Mouse (Mus musculus): ENCODE measurements around the gene Rbmx. TPM values are rescaled to one million over a fixed set of nuclear protein-coding genes. Genes with fewer than 3 reads are reported as not detected.
A peak's percentile ranks its signal among the peaks of the same experiment; 100 is the strongest.

Gene Rbmx
- 16.4 and 19.2 TPM in 2 replicates for polyA plus RNA-seq (2012; rRNA removed)

DNA sequence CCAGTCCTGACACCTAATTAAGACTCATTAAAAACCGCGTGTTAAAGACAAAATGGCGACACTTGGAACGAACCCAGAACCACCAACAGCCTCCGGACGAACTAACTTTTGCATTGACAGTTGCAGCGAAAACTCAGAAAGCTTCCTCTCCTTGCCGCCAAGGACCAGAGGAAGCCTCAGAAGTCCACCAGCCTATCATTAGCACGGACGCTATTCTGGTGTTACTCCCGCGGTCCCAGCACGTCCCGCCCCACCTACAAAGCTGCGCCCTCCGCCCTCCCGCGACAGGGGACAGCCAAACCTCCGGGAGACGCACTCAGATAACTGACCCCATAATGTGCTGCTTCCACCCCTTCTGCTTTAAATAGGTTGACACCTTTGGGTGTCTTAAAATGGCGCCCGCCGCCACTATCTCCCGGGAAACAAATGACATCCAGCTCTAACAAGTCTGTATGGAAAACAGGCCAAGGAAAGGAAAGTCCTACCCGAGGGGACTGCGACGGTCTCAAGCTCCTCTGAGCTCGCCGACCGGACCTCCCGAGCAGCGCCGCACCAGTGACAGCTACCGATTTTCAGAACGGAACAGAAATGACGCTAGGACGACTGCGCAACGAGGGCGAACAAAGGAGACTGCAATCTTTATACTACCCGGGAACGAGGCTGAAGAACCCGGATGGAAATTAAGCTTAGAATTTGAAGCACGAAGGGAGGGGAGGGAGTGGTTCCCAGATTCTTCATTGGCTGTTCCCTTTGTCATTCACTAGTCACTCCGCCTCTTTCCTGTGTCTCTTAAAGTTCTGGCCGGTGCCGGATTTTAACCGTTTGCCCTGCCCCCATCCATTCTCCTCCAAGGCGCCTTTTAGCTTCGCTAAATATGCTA, at the start of gene Rbmx:
Gene Rbmx, minus strand, starts transcription at position 670 of the 880 bp plus-strand sequence.
- Histone ChIP-seq H3K4me3 (ENCODE audit: insufficient read depth, low read depth, low read length) (peak within 1 kb of the TSS; percentile 80), H3K36me3 (ENCODE audit: control insufficient read depth, insufficient read depth, low read length) (peaks cover 5% of the 10 kb centered on the region), H3K27ac (ENCODE audit: insufficient read depth, low read depth, low read length) (peak within 1 kb of the TSS; percentile 93), H3K27me3 (replicated peaks; ENCODE audit: control insufficient read depth, insufficient read depth, low read length) (no peaks in the 10 kb centered on the region), H3K4me1 (ENCODE audit: control insufficient read depth, insufficient read depth, low read length) (no peaks in the 10 kb centered on the region)
- TF ChIP-seq POLR2A (IDR thresholded peaks at IDR 0.05; ENCODE audit: low read depth, low read length) (peak; percentile 65), CTCF (conservative IDR thresholded peaks at IDR 0.05; ENCODE audit: insufficient read depth, insufficient read length, low read depth, low read length) (no peak)
- 1% methylated on average over 50 of the region's 50 CpGs for WGBS
- peak; percentile 96 for DNase-seq

DNA sequence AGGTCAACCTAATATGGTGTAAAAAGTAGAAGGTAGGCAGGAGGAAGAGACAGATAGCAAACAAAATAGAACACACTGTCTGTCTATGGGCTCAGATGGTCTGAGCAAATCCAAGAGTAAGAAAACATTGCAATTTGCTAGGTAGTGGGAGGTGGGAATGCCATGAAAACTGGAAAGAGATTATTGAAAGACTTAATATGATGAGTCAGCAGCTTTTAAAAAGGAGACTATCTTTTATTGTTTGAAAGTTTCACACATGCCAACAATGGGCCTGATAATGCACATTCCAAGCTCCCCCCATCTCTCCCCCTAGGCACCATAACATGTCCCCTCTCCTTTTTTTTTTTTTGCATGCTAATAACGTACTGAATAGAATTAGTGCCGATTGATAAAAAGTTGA, 41.1 kb upstream of the Rbmx start:
- WGBS, result 84% methylated on average over 2 of the region's 2 CpGs

DNA sequence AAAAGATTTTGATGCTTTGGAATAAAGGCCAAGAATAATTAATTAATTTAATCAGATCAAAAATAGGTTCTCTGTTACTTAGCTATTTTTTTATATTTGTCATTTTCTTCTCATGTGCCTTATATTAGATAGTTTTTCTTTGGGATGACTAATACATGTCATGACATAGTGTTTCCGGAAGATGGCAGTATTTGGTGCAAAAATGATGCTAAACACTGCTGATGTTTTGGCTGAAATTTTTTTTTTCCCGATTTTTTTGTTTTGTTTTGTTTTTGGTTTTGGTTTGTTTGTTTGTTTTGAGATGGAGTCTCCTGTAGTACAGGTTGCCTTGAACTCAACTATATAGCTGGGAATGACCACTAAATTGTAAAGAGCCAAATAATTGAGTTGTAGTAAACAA, 38.8 kb upstream of the Rbmx start:
- H3K4me3 ChIP-seq (ENCODE audit: insufficient read depth, low read depth, low read length), result no peak overlapping the region
- H3K4me1 ChIP-seq (ENCODE audit: control insufficient read depth, insufficient read depth, low read length), result no peaks in the 10 kb centered on the region
- 0% methylated on average over 2 of the region's 2 CpGs for whole genome bisulfite sequencing
- DNase-seq, result peak; percentile 11
- no peak overlapping the region for H3K27ac ChIP-seq (ENCODE audit: insufficient read depth, low read depth, low read length)
- no peak for TF ChIP-seq POLR2A (IDR thresholded peaks at IDR 0.05; ENCODE audit: low read depth, low read length)
- TF ChIP-seq CTCF (conservative IDR thresholded peaks at IDR 0.05; ENCODE audit: insufficient read depth, insufficient read length, low read depth, low read length), result no peak
- no peaks in the 10 kb centered on the region for H3K36me3 ChIP-seq (ENCODE audit: control insufficient read depth, insufficient read depth, low read length)
- H3K27me3 ChIP-seq (replicated peaks; ENCODE audit: control insufficient read depth, insufficient read depth, low read length), result no peaks in the 10 kb centered on the region

More for the DNA sequence above, 41.1 kb upstream of the Rbmx start:
- Histone ChIP-seq H3K4me1 (ENCODE audit: control insufficient read depth, insufficient read depth, low read length) (no peaks in the 10 kb centered on the region), H3K36me3 (ENCODE audit: control insufficient read depth, insufficient read depth, low read length) (no peaks in the 10 kb centered on the region), H3K27me3 (replicated peaks; ENCODE audit: control insufficient read depth, insufficient read depth, low read length) (no peaks in the 10 kb centered on the region), H3K4me3 (ENCODE audit: insufficient read depth, low read depth, low read length) (no peak overlapping the region), H3K27ac (ENCODE audit: insufficient read depth, low read depth, low read length) (no peak overlapping the region)
- TF ChIP-seq POLR2A (IDR thresholded peaks at IDR 0.05; ENCODE audit: low read depth, low read length) (no peak), CTCF (conservative IDR thresholded peaks at IDR 0.05; ENCODE audit: insufficient read depth, insufficient read length, low read depth, low read length) (no peak)
- DNase-seq, result no peak

DNA sequence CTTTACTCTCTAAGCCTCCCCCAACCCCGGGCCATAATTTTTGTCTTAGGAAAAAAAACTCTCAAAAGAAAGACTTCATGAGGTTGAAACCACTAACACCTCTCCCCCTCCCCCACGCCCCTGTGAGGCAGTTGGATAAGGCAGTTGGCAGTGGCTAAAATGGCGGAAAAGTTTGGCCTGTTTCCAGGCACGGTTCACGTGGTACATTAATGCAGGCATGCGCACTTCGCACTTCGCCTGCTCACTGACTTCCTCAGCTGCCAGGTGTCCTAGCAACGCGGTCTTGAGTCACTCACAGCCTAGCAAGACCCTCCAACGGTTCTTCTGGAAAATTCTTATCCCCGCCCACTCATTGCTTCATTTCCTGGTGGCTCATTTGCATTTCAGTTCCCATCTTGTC, 15.9 kb upstream of the Rbmx start, which contains the start of gene Gm364:
Gene Gm364, plus strand, starts transcription at position 386 of the 400 bp plus-strand sequence.
- no peaks in the 10 kb centered on the region for H3K27me3 ChIP-seq (replicated peaks; ENCODE audit: control insufficient read depth, insufficient read depth, low read length)
- H3K27ac ChIP-seq (ENCODE audit: insufficient read depth, low read depth, low read length), result no peak within 1 kb of the TSS
- no peak for DNase-seq
- TF ChIP-seq CTCF (conservative IDR thresholded peaks at IDR 0.05; ENCODE audit: insufficient read depth, insufficient read length, low read depth, low read length), result no peak
- no peak for TF ChIP-seq POLR2A (IDR thresholded peaks at IDR 0.05; ENCODE audit: low read depth, low read length)
- H3K4me3 ChIP-seq (ENCODE audit: insufficient read depth, low read depth, low read length), result no peak within 1 kb of the TSS
- no peaks in the 10 kb centered on the region for H3K4me1 ChIP-seq (ENCODE audit: control insufficient read depth, insufficient read depth, low read length)
- H3K36me3 ChIP-seq (ENCODE audit: control insufficient read depth, insufficient read depth, low read length), result no peaks in the 10 kb centered on the region
- 88% methylated on average over 12 of the region's 12 CpGs for WGBS

DNA sequence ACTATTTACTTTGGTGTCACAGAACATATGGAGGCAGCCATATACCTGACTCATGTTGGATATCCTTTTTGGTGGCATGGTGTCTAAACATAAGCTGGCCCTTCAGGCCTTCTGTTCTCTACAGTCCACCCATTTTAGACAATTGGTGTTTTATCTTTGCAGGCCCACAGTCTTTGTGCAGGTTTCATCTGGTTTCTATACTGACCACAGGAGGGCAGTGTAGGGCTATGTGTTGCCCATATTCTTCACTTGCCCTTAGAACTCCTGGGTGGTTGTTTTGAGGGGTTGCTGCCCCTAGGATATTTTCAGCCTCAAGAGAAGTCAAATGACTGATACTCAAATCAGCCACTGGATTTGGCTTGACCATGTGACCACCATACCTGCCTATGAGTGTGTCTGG, 10.8 kb upstream of the Rbmx start:
- H3K27ac ChIP-seq (ENCODE audit: insufficient read depth, low read depth, low read length), result no peak overlapping the region
- TF ChIP-seq POLR2A (IDR thresholded peaks at IDR 0.05; ENCODE audit: low read depth, low read length) (no peak), CTCF (conservative IDR thresholded peaks at IDR 0.05; ENCODE audit: insufficient read depth, insufficient read length, low read depth, low read length) (0 out of 2 replicates have a peak, but pooled peaks have one; percentile 13)
- no peaks in the 10 kb centered on the region for H3K4me1 ChIP-seq (ENCODE audit: control insufficient read depth, insufficient read depth, low read length)
- DNase-seq, result no peak
- H3K27me3 ChIP-seq (replicated peaks; ENCODE audit: control insufficient read depth, insufficient read depth, low read length), result no peaks in the 10 kb centered on the region
- no peak overlapping the region for H3K4me3 ChIP-seq (ENCODE audit: insufficient read depth, low read depth, low read length)
- H3K36me3 ChIP-seq (ENCODE audit: control insufficient read depth, insufficient read depth, low read length), result no peaks in the 10 kb centered on the region

DNA sequence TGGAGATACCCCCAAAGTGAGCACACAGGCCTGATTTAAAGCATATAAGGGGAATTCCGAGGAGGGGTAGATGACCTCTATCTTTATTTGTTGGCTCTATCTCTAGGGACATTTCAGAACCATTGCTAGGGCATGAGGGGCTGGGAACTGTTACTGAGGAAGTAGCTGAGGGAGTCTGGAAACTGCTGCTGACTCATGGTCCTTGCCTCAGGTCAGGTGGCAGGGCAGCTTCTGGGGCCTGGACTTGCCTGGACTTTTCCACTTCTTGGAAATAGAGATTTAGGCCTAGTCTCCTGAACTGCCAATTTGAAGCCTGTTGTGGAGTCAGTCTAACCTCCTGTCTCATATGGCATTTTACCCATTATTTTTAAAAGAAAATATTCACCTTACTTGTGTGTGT, 8.6 kb upstream of the Rbmx start:
- WGBS, result 89% methylated on average over 1 of the region's 1 CpGs
- H3K36me3 ChIP-seq (ENCODE audit: control insufficient read depth, insufficient read depth, low read length), result no peaks in the 10 kb centered on the region
- H3K4me1 ChIP-seq (ENCODE audit: control insufficient read depth, insufficient read depth, low read length), result no peaks in the 10 kb centered on the region
- no peak for TF ChIP-seq POLR2A (IDR thresholded peaks at IDR 0.05; ENCODE audit: low read depth, low read length)
- TF ChIP-seq CTCF (conservative IDR thresholded peaks at IDR 0.05; ENCODE audit: insufficient read depth, insufficient read length, low read depth, low read length), result no peak
- H3K27ac ChIP-seq (ENCODE audit: insufficient read depth, low read depth, low read length), result no peak overlapping the region
- no peak for DNase-seq
- H3K27me3 ChIP-seq (replicated peaks; ENCODE audit: control insufficient read depth, insufficient read depth, low read length), result no peaks in the 10 kb centered on the region
- no peak overlapping the region for H3K4me3 ChIP-seq (ENCODE audit: insufficient read depth, low read depth, low read length)

DNA sequence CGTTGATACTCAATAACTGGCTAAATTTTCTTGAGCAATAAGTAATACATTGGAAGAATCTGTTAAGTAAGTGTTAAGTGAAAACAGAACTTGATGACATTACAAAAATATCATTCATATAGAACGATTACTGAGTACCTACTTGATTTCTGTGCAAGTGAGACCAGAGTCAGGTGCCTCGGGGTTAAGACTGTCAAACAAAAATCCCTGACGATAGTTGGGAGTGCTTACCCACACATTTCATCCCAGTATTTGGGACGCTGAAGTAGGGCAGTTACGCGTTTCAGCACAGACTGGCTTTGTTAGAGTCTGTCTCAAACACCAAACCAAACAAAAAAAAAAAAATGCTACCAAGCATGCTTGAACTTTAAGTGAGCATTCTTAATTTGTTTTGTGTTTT, 576 bp upstream of the Rbmx start:
- Histone ChIP-seq H3K4me1 (ENCODE audit: control insufficient read depth, insufficient read depth, low read length) (no peaks in the 10 kb centered on the region), H3K4me3 (ENCODE audit: insufficient read depth, low read depth, low read length) (peak overlapping the region; percentile 18; the same call in 1 of the 2 replicates), H3K27ac (ENCODE audit: insufficient read depth, low read depth, low read length) (no peak overlapping the region), H3K27me3 (replicated peaks; ENCODE audit: control insufficient read depth, insufficient read depth, low read length) (no peaks in the 10 kb centered on the region), H3K36me3 (ENCODE audit: control insufficient read depth, insufficient read depth, low read length) (peaks cover 5% of the 10 kb centered on the region)
- TF ChIP-seq CTCF (conservative IDR thresholded peaks at IDR 0.05; ENCODE audit: insufficient read depth, insufficient read length, low read depth, low read length) (no peak), POLR2A (IDR thresholded peaks at IDR 0.05; ENCODE audit: low read depth, low read length) (no peak)
- DNase-seq, result no peak
- 8% methylated on average over 7 of the region's 7 CpGs for WGBS

Measured in kidney, adult 2 months (tissue).